Comparison of ENCODE assay signal across 8 mouse cellular contexts in genomic region chr5:36226296-36226695, GRCm38 (mm10). TPM values are rescaled to one million over a fixed set of nuclear protein-coding genes. Genes with fewer than 3 reads are reported as not detected.
DNase-seq lines count a peak whose midpoint lies in the region; ATAC-seq lines count a peak whose summit lies in the region.
"Had no signal": no experiment of that assay in that cellular context is flagged by ENCODE, and none has a peak within 500 bp of the region (broad histone marks: within the 10 kb centered on the region; RNA-seq: fewer than 3 reads in every experiment).

No protein-coding gene starts in this region.

- no peaks in the 10 kb centered on the region for H3K9me3 ChIP-seq in embryonic facial prominence, embryonic 13.5 days
- H3K9me3 ChIP-seq in hindbrain, embryonic 16.5 days (ENCODE audit: control insufficient read depth, low read length): no peaks in the 10 kb centered on the region
- H3K9me3 ChIP-seq in midbrain, embryonic 16.5 days (replicated peaks; ENCODE audit: control insufficient read depth, low read length, poor library complexity, severe bottlenecking): no peaks in the 10 kb centered on the region

- no peaks in the 10 kb centered on the region for H3K27me3 ChIP-seq in embryonic facial prominence, embryonic 13.5 days
- no peaks in the 10 kb centered on the region for H3K27me3 ChIP-seq in hindbrain, embryonic 16.5 days (replicated peaks; ENCODE audit: control insufficient read depth, insufficient read depth, low read length)
- H3K27me3 ChIP-seq in midbrain, embryonic 16.5 days (ENCODE audit: control insufficient read depth, insufficient read depth, low read depth, low read length): no peaks in the 10 kb centered on the region

- no peaks in the 10 kb centered on the region for H3K36me3 ChIP-seq in embryonic facial prominence, embryonic 13.5 days
- no peaks in the 10 kb centered on the region for H3K36me3 ChIP-seq in hindbrain, embryonic 16.5 days (ENCODE audit: control insufficient read depth, insufficient read depth, low read length)
- H3K36me3 ChIP-seq in midbrain, embryonic 16.5 days (ENCODE audit: control insufficient read depth, insufficient read depth, low read length): no peaks in the 10 kb centered on the region

- 0 out of 2 replicates have a peak overlapping the region, but pooled peaks have one; percentile 49 for H3K9ac ChIP-seq in embryonic facial prominence, embryonic 13.5 days
- no peak overlapping the region for H3K9ac ChIP-seq in hindbrain, embryonic 16.5 days (ENCODE audit: low read depth, low read length)
- no peak overlapping the region; the same call in 1 of the 2 replicates for H3K9ac ChIP-seq in midbrain, embryonic 16.5 days (ENCODE audit: low read depth, low read length)

- H3K4me3 ChIP-seq in embryonic facial prominence, embryonic 13.5 days: no peak overlapping the region
- H3K4me3 ChIP-seq in hindbrain, embryonic 16.5 days (ENCODE audit: low read length): no peak overlapping the region
- H3K4me3 ChIP-seq in midbrain, embryonic 16.5 days (ENCODE audit: low read depth, low read length): no peak overlapping the region

- DNase-seq in layer of hippocampus, adult 18-20 months (ENCODE audit: low spot score in 2 of 2): peak; percentile 56 to 68
- no peak for DNase-seq in layer of hippocampus, postnatal 10 days (ENCODE audit: low spot score in 2 of 2)
- DNase-seq in cerebellum, adult 8-10 months: no peak
- DNase-seq in cerebellum, postnatal 4 days (ENCODE audit: low spot score in 2 of 2): no peak
- DNase-seq: heart, adult 18-20 months had no signal

- H3K27ac ChIP-seq in embryonic facial prominence, embryonic 13.5 days: peak overlapping the region; percentile 89
- H3K27ac ChIP-seq in hindbrain, embryonic 16.5 days (ENCODE audit: low read depth, low read length): 0 out of 2 replicates have a peak overlapping the region, but pooled peaks have one; percentile 30
- peak overlapping the region; percentile 51 for H3K27ac ChIP-seq in midbrain, embryonic 16.5 days (ENCODE audit: low read length)

- no peak overlapping the region for H3K4me2 ChIP-seq in embryonic facial prominence, embryonic 13.5 days
- H3K4me2 ChIP-seq in hindbrain, embryonic 16.5 days (ENCODE audit: low read length): no peak overlapping the region
- no peak overlapping the region for H3K4me2 ChIP-seq in midbrain, embryonic 16.5 days (ENCODE audit: low read length)

- H3K4me1 ChIP-seq in embryonic facial prominence, embryonic 13.5 days: peaks cover 27% of the 10 kb centered on the region
- H3K4me1 ChIP-seq in hindbrain, embryonic 16.5 days (ENCODE audit: control insufficient read depth, insufficient read depth, low read depth, low read length): peaks cover 20% of the 10 kb centered on the region
- peaks cover 48% of the 10 kb centered on the region for H3K4me1 ChIP-seq in midbrain, embryonic 16.5 days (ENCODE audit: control insufficient read depth, insufficient read depth, low read length)

- ATAC-seq in embryonic facial prominence, embryonic 13.5 days (ENCODE audit: insufficient number of reproducible peaks, insufficient read depth, low FRiP score, low TSS enrichment, low read depth): no peak
- ATAC-seq in hindbrain, embryonic 16.5 days: no peak
- no peak for ATAC-seq in midbrain, embryonic 16.5 days

- 42% methylated on average over 11 of the region's 11 CpGs for WGBS in embryonic facial prominence, embryonic 13.5 days
- WGBS in hindbrain, embryonic 16.5 days: 66% methylated on average over 11 of the region's 11 CpGs
- 62% methylated on average over 11 of the region's 11 CpGs for WGBS in midbrain, embryonic 16.5 days

RNA-seq across cellular contexts. Expression of gene Psapl1, which starts 22.5 kb away (rescaled TPM):
- total RNA-seq in layer of hippocampus, adult 18-20 months (2021): not detected
- total RNA-seq in layer of hippocampus, postnatal 10 days (2021): not detected
- 1.4 and 2.3 TPM in 2 replicates for polyA plus RNA-seq in embryonic facial prominence, embryonic 13.5 days (2015; fragmentation: Nextera tagmentation; extraction: Ambion mirVana)
- 0.07 and 0.10 TPM in 2 replicates for polyA plus RNA-seq in hindbrain, embryonic 16.5 days (2015; fragmentation: Nextera tagmentation; extraction: Ambion mirVana)
- polyA plus RNA-seq in midbrain, embryonic 16.5 days (2015; fragmentation: Nextera tagmentation; extraction: Ambion mirVana): 0.07 TPM in 1 of 2 replicates, not detected in the other
- total RNA-seq: heart, adult 18-20 months had no signal

Comparison
In these comparisons a context has a peak if more than half of its experiments do, and no peak if none do; other contexts are left out.
1. DNase-seq: peak in layer of hippocampus, adult 18-20 months (2 of 2); none in layer of hippocampus, postnatal 10 days (0 of 2), cerebellum, adult 8-10 months (single experiment) and cerebellum, postnatal 4 days (0 of 2).
2. H3K27ac ChIP-seq: peak in every context shown above with its lines; median percentile 89 in embryonic facial prominence, embryonic 13.5 days; 51 in midbrain, embryonic 16.5 days; 30 in hindbrain, embryonic 16.5 days.